Mouse (Mus musculus) A20 (cell line): ENCODE results near the gene Tmem132d.
"Not testable (repeated sequence)": the region's sequence is repeated elsewhere in the genome, so short reads cannot be mapped to it uniquely, and the experiment has no call there.

ENCODE experiments used
- DNase-seq: peaks from one replicate; pipeline ENCODE4 v3.0.0-alpha.2; 2011; ENCODE audit warnings: low read depth, low spot score

The Tmem132d gene

DNA sequence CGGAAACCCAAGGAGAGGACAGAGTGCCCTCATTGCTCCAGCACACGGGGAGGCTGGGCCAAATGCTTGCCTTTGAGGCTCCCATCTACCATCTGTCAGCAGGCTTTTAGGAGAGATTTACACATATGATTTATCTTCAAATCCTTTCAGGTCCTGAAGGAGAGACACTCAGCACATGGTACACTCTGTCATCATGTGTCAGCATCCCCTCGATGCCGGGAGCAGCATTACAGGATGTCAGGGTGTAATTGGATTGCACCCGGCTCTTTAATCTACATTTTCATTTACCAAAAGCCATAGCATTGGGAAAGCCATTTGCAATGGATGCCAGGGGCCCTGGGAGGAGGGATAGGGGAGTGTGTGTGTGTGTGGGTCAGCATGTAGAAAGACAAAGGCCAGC is 651.7 kb downstream of the Tmem132d start:
- no peak for DNase-seq

GRCm38 (mm10) chr5:127775749-127776148 is 657.1 kb downstream of the Tmem132d start:
- DNase-seq = no peak

DNA sequence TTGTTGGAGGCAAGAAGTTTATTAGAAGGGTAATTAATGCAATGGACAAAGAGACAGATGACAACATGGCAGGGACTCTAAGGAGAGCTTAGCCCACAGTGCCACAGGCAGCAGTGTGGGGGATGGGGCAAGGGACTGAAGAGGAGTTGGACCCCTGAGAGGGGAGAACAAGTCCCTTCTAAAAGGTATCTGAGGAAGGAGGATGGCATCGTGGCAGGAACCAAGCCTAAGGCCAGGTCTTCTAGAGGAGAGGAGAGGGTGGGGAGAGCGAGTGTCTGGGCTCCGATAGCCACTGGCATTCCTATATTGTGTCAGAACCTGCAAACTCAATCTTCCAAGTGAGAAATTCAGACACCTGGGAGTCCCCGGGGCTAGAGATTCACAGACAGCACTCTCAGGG is 674.3 kb downstream of the Tmem132d start:
- no peak for DNase-seq

- DNase-seq = no peak
Measured at GRCm38 (mm10) chr5:127756671-127757423, 676.0 kb downstream of the Tmem132d start.

DNA sequence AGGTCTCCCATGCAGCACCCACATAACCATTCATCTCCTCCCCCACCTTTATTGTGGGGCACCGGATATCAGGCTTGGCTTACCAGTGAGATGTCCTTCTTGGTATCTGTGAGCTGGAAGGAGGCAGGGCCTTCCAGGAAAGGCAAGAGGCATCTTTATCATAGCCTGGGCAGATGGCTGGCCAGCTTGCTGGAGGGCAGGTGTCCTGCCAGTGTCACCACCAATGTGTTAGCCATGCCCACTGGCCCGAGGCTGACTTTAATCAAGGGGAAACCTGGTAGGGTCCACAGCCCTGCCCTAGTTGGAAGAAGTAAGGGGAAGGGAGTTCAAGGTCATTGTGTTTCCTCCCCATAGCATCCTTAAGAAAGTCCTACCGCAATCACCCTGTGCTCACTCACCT is 676.9 kb downstream of the Tmem132d start:
- no peak for DNase-seq

- DNase-seq = no peak
Measured at GRCm38 (mm10) chr5:127755594-127755993, 677.3 kb downstream of the Tmem132d start.

DNA sequence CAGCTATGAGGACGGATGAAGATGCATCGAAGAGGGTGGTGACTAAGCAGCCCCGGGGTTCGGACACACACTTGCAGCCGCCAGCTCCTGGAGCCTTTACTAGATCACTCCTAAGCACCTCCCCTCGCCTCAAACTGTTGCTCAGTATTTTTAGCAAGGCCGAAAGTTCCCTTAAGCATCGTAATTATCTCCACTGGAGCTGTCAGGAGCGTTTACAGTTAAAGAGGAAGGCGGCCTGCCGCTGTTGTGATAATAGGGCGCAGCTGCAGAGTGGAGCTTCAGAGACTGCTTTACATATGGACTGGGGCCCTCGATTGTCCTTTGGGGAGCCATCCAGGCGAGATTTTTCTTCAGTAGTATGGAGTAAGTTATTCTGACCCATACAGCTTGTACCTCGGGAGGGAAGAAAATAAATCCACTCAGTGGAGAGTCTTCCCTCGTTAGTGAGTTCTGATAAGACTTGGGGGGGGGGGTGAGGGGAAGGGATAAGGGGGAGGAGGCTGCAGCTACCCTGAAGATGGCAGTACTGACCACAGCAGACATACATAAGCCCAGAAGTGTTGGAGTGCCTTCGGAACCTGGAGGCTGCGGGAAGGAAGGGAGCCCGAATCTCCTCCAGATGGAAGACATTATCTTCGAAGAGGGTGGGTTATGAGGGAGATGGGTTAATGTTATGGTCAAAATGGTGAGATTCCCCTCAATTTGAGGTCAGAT is 681.5 kb downstream of the Tmem132d start:
- no peak for DNase-seq

- DNase-seq = not testable (repeated sequence)
Measured at GRCm38 (mm10) chr5:127749540-127749939, 683.3 kb downstream of the Tmem132d start.

GRCm38 (mm10) chr5:127741331-127741730 is 691.5 kb downstream of the Tmem132d start:
- DNase-seq = no peak
